Mouse (Mus musculus) lung, postnatal 0 days (tissue): ENCODE measurements at regions not wholly inside any gene's neighbourhood (a gene's known extent, or its start where the extent isn't known, plus 50 kb on each side); places are given as distances from the start of the nearest gene placed in this dataset.

ENCODE experiments used
- ATAC-seq: fragments of 200-750 bp; cut with Nextera tagmentation; 2 replicates; pipeline ENCODE4 v1.8.0; 2017; ENCODE audit warnings: moderate library complexity
- DNase-seq: peaks from one replicate; pipeline ENCODE4 v3.0.0-alpha.2; 2016; ENCODE audit warnings: low spot score
- H3K27ac ChIP-seq: fragments of 300-500 bp; sonication (generic); 2 replicates; pipeline ENCODE4 v1.5.1; 2014; ENCODE audit warnings: antibody characterized with exemption, mild to moderate bottlenecking, low read length, mixed read lengths
- H3K27me3 ChIP-seq: fragments of 300-500 bp; sonication (generic); replicated peaks from 2 replicates; pipeline ENCODE4 v1.6.1; 2014; ENCODE audit warnings: low read length, mixed read lengths; ENCODE audit not compliant: insufficient read depth
- H3K36me3 ChIP-seq: fragments of 300-500 bp; sonication (generic); 2 replicates; pipeline ENCODE4 v1.6.1; 2014; ENCODE audit warnings: low read length, mixed read lengths; ENCODE audit not compliant: insufficient read depth
- H3K4me1 ChIP-seq: fragments of 300-500 bp; sonication (generic); 2 replicates; pipeline ENCODE4 v1.6.1; 2014; ENCODE audit warnings: antibody characterized with exemption, low read depth, low read length, mixed read lengths; ENCODE audit not compliant: insufficient read depth
- H3K4me2 ChIP-seq: fragments of 300-500 bp; sonication (generic); replicated peaks from 2 replicates; pipeline ENCODE4 v1.6.1; 2014; ENCODE audit warnings: low read depth, mild to moderate bottlenecking, low read length, moderate library complexity, mixed read lengths
- H3K4me3 ChIP-seq: fragments of 300-500 bp; sonication (generic); 2 replicates; pipeline ENCODE4 v1.5.1; 2014; ENCODE audit warnings: low read depth, low read length
- H3K9ac ChIP-seq: fragments of 300-500 bp; sonication (generic); replicated peaks from 2 replicates; pipeline ENCODE4 v1.6.1; 2014; ENCODE audit warnings: low read depth, mild to moderate bottlenecking
- H3K9me3 ChIP-seq: fragments of 300-500 bp; sonication (generic); 2 replicates; pipeline ENCODE4 v1.6.1; 2016; ENCODE audit warnings: low read length, mixed read lengths
- CTCF ChIP-seq: IDR thresholded peaks from 2 replicates; pipeline ENCODE4 v1.5.1; 2016; ENCODE audit warnings: antibody characterized with exemption, mild to moderate bottlenecking
- EP300 ChIP-seq: IDR thresholded peaks from 2 replicates; pipeline ENCODE4 v1.6.1; 2016; ENCODE audit warnings: antibody characterized with exemption, mild to moderate bottlenecking, control low read depth
- WGBS: fragments of 180-500 bp; shearing (Covaris S2); extraction: QIAGEN DNeasy Blood & Tissue Kit; methylation state at CpG from one replicate; pipeline ENCODE4 v1.1.7; 2014; 5-methylcytosine and 5-hydroxymethylcytosine counted together

GRCm38 (mm10) chr14:24747796-24748496 is 261.0 kb downstream of the Rps24 start:
- peak; percentile 88 for TF ChIP-seq EP300
- no peak for TF ChIP-seq CTCF
- Histone ChIP-seq H3K4me3 (no peak overlapping the region), H3K27me3 (no peaks in the 10 kb centered on the region), H3K4me2 (peak overlapping the region; percentile 28; the same call in 1 of the 2 replicates), H3K4me1 (peaks cover 7% of the 10 kb centered on the region; the same call in 1 of the 2 replicates), H3K27ac (peak overlapping the region; percentile 82), H3K36me3 (no peaks in the 10 kb centered on the region), H3K9ac (no peak overlapping the region), H3K9me3 (no peaks in the 10 kb centered on the region)
- peak; percentile 95 for ATAC-seq
- peak; percentile 90 for DNase-seq
- 16% methylated on average over 7 of the region's 7 CpGs for WGBS

GRCm38 (mm10) chr14:24748497-24748862 is 261.6 kb downstream of the Rps24 start:
- 47% methylated on average over 2 of the region's 2 CpGs for WGBS
- no peak overlapping the region for H3K9ac ChIP-seq
- ATAC-seq, result no peak
- TF ChIP-seq CTCF (no peak), EP300 (no peak)
- H3K27me3 ChIP-seq, result no peaks in the 10 kb centered on the region
- H3K4me2 ChIP-seq, result no peak overlapping the region
- H3K36me3 ChIP-seq, result no peaks in the 10 kb centered on the region
- no peak for DNase-seq
- no peak overlapping the region for H3K4me3 ChIP-seq
- peak overlapping the region; percentile 82 for H3K27ac ChIP-seq
- peaks cover 7% of the 10 kb centered on the region; the same call in 1 of the 2 replicates for H3K4me1 ChIP-seq
- no peaks in the 10 kb centered on the region for H3K9me3 ChIP-seq

- no peaks in the 10 kb centered on the region for H3K9me3 ChIP-seq
- H3K27ac ChIP-seq, result peak overlapping the region; percentile 82; the same call in 1 of the 2 replicates
- DNase-seq (no peak), ATAC-seq (no peak)
- TF ChIP-seq CTCF, result no peak
- TF ChIP-seq EP300, result no peak
- no peak overlapping the region for H3K4me2 ChIP-seq
- H3K4me1 ChIP-seq, result peaks cover 7% of the 10 kb centered on the region; the same call in 1 of the 2 replicates
- H3K27me3 ChIP-seq, result no peaks in the 10 kb centered on the region
- no peak overlapping the region for H3K9ac ChIP-seq
- WGBS, result 74% methylated on average over 9 of the region's 9 CpGs
- no peak overlapping the region for H3K4me3 ChIP-seq
- H3K36me3 ChIP-seq, result no peaks in the 10 kb centered on the region
Observed at GRCm38 (mm10) chr14:24749313-24749712, 262.4 kb downstream of the Rps24 start.

- DNase-seq, result no peak
- WGBS, result 88% methylated on average over 8 of the region's 8 CpGs
Observed at GRCm38 (mm10) chr14:24751227-24751626, 264.3 kb downstream of the Rps24 start.

GRCm38 (mm10) chr14:24754753-24755152 is 267.8 kb downstream of the Rps24 start:
- ATAC-seq, result no peak
- H3K4me3 ChIP-seq, result no peak overlapping the region
- H3K4me2 ChIP-seq, result no peak overlapping the region
- H3K36me3 ChIP-seq, result no peaks in the 10 kb centered on the region
- DNase-seq, result no peak
- 0 out of 2 replicates have a peak, but pooled peaks cover 4% of the 10 kb centered on the region for H3K4me1 ChIP-seq
- TF ChIP-seq CTCF (no peak), EP300 (no peak)
- WGBS, result 42% methylated on average over 1 of the region's 1 CpGs
- no peak overlapping the region for H3K9ac ChIP-seq
- H3K9me3 ChIP-seq, result no peaks in the 10 kb centered on the region
- no peak overlapping the region for H3K27ac ChIP-seq
- H3K27me3 ChIP-seq, result no peaks in the 10 kb centered on the region

More at GRCm38 (mm10) chr14:24751227-24751626, 264.3 kb downstream of the Rps24 start:
- Histone ChIP-seq H3K36me3 (no peaks in the 10 kb centered on the region), H3K27ac (no peak overlapping the region), H3K9ac (no peak overlapping the region), H3K4me2 (no peak overlapping the region), H3K4me3 (no peak overlapping the region), H3K27me3 (no peaks in the 10 kb centered on the region), H3K9me3 (no peaks in the 10 kb centered on the region), H3K4me1 (peaks cover 7% of the 10 kb centered on the region; the same call in 1 of the 2 replicates)
- TF ChIP-seq EP300, result no peak
- no peak for TF ChIP-seq CTCF
- ATAC-seq, result no peak

- no peak for DNase-seq
- Histone ChIP-seq H3K4me3 (no peak overlapping the region), H3K27me3 (no peaks in the 10 kb centered on the region), H3K4me2 (no peak overlapping the region), H3K9me3 (no peaks in the 10 kb centered on the region), H3K36me3 (no peaks in the 10 kb centered on the region), H3K27ac (no peak overlapping the region), H3K9ac (no peak overlapping the region), H3K4me1 (0 out of 2 replicates have a peak, but pooled peaks cover 4% of the 10 kb centered on the region)
- no peak for ATAC-seq
- no peak for TF ChIP-seq CTCF
- TF ChIP-seq EP300, result no peak
- 84% methylated on average over 12 of the region's 12 CpGs for WGBS
Observed at GRCm38 (mm10) chr14:24755426-24756117, 268.6 kb downstream of the Rps24 start.
